Mouse (Mus musculus) testis, postnatal 10 days (tissue): ENCODE measurements around the gene Sema4g.

Experiments used
- DNase-seq: peaks from one replicate; pipeline ENCODE4 v3.0.0; 2021; ENCODE audit warnings: low spot score

The Sema4g gene

GRCm38 (mm10) chr19:45048644-45049365 lies 59.9 kb downstream of the Sema4g start:
- DNase-seq: no peak

GRCm38 (mm10) chr19:45049523-45049922 lies 60.6 kb downstream of the Sema4g start:
- no peak for DNase-seq
